Mouse (Mus musculus): ENCODE measurements around the gene Sik3. TPM values are rescaled to one million over a fixed set of nuclear protein-coding genes. Genes with fewer than 3 reads are reported as not detected.

The Sik3 gene
- polyA plus RNA-seq, 1 experiment = 11.7 TPM

DNA sequence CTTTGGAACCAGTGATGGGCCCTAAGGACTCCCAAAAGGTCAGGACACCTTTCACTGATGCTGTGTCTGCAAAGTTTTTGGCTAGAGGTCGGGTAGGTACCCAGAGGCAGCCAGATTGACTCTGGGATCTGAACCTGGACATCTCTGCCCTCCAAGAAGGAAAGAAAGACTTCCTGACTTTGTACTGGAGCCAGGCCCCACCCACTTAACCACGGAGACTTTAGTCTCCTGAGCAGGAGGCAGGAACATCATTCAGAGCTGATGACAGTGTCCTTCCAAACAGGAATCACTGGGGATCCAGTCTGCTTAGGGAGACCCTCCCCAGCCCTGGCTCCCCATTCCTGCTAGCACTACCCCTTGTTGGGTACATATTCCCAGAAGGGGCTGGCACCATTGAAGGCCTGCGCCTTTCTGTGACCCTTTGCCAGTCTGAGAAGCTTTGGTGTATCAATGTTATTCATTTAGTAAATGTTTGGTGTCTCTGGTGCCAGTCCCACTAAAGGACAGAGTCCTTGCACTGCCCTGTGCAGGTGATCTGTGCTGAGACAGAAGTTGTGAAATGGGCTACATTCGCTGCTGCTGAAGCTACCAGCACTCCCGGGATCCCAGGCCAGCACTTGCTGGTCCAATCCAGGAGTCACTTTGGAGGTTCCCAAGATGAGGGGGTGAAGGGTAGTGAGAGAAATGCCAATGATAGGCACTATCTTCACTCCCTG, 212.5 kb downstream of the Sik3 start:
- no peak for DNase-seq (ENCODE audit: low read depth)

DNA sequence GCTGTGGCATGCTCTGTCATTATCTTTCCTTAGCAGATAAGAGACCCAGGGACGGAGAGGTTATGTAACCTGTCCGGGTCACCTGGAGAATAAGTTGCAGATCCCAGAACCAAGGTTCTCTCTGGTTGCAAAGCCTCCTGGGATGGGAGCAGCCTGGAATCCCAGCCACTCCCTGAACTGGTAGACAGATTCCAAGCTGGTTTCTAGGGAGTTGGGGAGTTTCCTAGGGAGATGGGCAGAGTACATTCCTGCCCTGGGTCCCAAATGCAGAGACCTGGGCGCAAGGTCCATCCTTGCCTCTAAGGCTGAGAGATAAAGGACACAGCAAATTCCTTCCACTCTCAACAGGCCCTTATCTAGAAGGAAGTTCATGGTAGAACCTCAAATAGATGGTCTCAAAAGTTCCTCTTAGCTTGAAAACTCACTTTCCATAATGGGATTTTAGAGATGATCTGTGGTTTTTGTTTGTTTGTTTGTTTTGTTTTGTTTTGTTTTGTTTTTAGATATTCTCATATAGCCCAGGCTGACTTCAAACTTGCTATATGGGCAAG, 214.5 kb downstream of the Sik3 start:
- no peak for DNase-seq (ENCODE audit: low read depth)

DNA sequence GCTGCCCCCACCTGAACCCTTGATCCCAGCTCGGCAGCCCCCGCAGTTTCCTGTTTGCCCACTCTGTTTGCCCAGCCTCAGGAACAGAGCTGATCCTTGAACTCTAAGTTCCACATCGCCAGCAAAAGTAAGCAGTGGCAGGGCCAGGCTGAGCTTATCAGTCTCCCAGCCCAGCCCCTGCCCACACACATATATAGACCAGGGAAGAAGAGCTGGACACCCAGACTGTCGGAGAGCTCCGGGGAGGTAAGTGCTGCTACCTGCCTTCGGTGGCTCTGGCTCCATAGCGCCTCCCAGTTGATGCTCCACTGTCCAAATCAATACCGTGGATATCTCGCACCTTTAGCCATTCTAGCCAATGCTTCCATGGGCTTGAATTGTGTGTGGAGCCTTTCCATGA, 215.9 kb downstream of the Sik3 start, which contains the start of gene Apoa1:
TSS of gene Apoa1 (plus strand) at position 90 of the 400 bp plus-strand sequence.
- no peak for DNase-seq (ENCODE audit: low read depth)

DNA sequence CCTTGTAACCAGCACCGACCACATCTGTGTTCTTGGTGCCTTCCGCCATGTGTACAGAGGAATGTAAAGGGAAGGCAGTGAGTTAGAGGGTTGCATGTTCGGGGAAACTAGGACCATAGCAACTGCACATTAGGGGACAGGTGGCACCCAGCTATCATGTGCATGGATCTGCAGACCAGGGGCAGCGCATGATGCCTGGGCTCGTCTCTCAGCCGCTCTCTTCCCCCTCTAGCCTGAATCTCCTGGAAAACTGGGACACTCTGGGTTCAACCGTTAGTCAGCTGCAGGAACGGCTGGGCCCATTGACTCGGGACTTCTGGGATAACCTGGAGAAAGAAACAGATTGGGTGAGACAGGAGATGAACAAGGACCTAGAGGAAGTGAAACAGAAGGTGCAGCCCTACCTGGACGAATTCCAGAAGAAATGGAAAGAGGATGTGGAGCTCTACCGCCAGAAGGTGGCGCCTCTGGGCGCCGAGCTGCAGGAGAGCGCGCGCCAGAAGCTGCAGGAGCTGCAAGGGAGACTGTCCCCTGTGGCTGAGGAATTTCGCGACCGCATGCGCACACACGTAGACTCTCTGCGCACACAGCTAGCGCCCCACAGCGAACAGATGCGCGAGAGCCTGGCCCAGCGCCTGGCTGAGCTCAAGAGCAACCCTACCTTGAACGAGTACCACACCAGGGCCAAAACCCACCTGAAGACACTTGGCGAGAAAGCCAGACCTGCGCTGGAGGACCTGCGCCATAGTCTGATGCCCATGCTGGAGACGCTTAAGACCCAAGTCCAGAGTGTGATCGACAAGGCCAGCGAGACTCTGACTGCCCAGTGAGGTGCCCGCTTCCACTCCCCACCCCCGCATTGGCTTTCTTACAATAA, 217.2 kb downstream of the Sik3 start:
- DNase-seq (ENCODE audit: low read depth) = no peak

DNA sequence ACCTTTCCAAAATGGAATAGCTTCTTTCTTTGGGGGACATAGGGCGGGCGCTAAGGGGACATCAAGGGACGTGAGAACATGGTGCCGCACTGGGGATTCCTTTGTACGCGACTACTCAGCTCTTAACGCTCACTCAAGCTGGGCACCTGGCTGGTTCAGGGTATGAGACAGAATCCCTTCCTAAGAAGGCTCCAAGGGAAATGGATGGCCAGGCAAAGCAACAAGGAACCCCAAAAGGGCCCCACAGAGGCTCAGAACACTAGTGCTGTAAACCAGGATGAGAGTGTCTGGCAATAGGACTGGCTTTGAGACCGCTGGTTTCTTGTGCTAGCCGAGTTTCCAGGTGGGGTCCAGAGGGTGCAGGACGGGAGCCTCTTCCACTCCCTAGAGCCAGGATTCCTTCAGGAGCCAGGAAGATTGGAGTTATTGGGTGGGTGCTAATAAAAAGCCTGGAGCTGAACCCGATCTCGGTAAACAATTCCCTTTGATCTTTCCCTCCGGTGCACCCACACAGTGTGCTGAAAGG, 217.9 kb downstream of the Sik3 start:
- DNase-seq (ENCODE audit: low read depth) = no peak

DNA sequence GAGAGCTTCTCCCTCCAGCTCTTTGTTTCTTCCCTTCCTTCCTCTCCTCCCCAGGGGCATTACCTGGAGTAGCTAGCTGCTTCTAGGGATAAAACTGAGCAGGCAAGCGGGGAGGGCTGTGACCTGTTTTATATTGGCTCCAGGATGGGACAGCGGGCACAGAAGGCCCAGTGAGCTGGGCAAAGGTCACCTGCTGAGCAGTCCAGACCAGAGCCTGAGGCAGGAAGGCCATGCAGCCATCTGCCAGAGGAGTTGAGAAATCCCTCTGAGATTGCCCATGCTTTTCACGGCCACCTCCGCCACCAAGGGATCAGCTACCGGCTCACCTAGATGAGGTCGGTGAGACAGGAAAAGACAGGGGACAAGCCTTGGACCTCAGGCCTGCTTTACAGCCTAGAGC, 222.6 kb downstream of the Sik3 start:
- no peak for DNase-seq (ENCODE audit: low read depth)

DNA sequence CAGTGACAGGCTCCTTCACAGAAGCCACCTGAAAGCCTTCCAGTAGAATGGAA, 222.8 kb downstream of the Sik3 start, which contains the start of gene Apoc3:
TSS of gene Apoc3 (minus strand) at position 41 of the 53 bp plus-strand sequence.
- DNase-seq (ENCODE audit: low read depth) = no peak

DNA sequence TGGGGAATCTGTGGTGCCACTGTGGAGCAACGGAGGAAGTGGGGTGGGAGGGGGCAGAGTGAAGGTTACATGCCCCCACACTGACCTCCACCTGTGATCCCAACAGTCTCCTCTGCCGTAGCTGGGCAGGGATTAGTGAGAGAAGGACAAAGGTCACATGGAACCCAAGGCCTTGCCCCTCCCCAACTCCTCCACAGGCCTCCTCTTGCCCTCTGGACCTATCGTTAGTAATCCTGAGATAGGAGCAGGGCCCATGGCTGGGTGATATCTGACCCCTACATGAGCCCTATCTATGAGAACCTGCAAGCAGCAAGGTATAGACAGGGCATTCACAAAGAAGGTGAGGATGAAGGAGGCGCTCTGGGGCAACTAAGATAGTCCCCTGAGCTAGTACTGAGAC, 223.0 kb downstream of the Sik3 start:
- DNase-seq (ENCODE audit: low read depth) = no peak

DNA sequence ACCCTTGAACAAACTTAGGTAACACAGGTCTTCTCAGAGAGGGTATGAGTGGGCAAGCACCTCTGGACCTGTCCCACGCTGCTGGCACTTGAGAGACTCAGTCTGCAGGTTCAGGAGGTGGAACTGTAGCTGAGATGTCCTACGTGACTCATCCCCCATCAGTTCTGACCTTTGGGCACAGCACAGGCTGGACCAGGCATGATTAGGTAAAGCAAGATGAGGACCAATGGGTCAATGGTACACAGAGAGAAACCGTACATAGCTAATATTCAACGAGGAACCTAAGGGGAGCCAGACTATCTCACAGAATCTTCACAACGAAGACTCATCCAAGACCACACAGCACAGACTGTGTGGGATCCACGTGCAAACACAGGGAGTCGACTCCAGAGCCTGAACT, 226.2 kb downstream of the Sik3 start:
- DNase-seq (ENCODE audit: low read depth) = no peak

DNA sequence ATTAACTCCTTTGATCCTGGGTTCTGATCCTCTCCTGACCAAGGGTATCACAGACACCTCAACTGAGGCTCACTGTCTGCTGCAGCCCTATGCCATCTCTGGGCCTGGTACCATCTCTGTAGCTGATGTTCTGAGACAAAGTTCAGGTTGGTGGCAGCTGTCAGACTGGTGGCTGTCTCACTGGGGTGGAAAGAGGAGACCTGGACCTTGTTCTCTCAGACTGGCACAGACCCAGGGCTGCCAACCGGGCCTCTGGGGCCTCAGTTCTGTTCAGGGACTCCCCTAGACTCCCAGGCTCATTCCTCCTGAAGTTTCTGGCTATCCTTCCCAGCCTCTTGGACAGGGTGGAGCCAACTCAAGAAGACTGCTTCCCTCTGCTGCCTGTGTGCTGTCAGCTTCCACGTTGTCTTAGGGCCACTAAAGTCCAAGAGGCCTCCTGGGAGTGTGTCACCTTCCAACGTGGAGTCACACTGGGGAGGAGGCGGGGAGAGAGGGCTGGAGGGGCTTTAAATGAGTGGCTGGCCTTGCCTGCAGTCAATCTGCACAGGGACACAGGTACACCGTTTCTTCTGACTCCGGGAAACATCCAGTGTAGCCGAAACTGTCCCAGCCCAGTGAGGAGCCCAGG, 228.0 kb downstream of the Sik3 start, which contains the start of gene Apoa4:
TSS of gene Apoa4 (plus strand) at position 171 of the 628 bp plus-strand sequence.
- no peak for DNase-seq (ENCODE audit: low read depth)

DNA sequence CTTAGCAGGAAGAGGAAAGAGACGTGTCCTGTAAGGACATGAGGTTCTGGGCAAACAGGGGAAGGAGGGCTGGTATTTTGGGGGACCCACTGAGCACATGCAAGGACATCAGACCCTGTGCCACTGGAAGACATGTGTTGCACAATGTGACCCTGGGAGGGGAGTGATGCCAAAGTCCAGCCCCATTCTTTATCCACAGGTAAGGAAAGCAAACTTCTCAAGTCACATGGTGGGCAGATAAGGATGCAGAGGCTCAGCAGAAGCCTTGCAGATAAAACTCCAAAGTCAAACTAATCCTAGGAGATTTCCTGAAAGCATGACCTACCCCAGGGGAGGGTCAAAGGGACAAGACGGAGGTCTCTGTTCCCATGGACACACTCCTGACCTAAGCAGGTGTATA, 229.2 kb downstream of the Sik3 start:
- no peak for DNase-seq (ENCODE audit: low read depth)

DNA sequence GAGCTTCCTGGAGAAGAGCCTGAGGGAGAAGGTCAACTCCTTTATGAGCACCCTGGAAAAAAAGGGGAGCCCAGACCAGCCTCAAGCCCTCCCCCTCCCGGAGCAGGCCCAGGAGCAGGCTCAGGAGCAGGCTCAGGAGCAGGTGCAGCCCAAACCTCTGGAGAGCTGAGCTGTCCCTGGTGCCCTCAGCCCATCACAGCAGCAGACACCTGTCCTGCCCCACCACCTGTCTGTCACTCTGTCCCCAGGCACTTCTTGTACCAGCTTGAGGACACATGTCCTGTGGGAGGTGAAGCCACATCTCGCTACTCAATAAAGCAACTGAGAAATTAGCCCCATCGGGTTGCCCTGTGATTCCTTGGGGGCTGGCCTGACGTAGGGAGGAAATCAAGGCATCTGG, 230.5 kb downstream of the Sik3 start:
- no peak for DNase-seq (ENCODE audit: low read depth)

DNA sequence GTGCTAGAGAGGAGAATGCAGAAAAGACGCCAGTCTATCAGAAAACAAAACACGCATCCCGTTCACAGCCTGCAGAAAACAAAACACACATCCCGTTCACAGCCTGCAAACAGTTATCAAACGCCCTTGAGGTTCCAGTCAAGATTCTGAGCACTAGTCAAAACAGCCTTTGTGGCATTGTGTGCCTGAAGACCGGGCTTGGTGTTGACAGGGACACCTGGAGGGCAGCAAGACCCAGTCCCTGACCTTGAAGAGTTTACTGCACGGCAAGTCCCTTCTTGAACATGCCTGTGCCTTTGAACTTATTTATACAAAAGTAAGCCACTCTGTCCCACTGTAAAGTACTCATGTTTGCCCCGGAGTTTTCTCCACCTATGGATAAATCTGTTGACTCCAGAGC, 231.0 kb downstream of the Sik3 start:
- no peak for DNase-seq (ENCODE audit: low read depth)

DNA sequence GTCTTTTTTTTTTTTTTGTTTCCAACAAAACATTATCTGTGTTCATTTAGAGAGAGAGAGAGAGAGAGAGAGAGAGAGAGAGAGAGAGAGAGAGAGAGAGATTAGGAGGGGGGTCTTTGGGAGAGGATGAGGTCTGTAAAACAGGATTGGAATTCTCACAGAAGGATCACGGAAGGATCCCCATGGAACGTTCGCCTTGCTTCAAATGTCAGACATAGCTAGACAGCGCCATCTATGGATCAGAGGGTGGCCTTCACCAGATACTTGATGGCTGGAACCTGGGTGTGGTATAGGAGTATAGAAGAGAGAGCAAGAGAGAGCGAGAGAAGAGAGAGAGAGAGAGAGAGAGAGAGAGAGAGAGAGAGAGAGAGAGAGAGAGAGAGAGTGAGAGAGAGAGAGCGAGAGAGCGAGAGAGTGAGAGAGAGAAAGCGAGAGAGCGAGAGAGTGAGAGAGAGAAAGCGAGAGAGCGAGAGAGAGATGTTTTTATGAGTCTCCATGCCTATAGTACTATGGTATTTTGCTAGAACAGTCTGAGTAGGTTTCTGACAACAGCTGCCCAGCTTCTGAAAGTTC, 234.2 kb downstream of the Sik3 start:
- DNase-seq (ENCODE audit: low read depth) = no peak

DNA sequence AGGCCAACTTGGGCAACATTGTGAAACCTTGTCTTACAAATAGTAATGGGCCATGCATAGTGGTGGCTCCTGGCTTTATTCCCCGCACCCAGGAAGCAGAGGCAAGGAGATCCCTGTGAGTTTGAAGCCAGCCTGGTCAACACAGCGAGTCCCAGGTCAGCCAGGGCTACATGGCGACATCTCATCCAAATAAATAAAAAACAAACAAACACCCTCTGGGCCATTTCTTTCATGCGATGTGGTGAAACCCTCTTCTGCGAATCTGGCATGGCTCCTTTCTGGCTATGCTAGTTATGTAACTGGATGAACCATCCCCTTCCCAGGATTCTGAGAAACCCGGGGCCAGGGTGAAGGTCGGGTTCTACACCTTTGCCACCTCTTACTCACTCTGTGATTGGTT, 243.6 kb downstream of the Sik3 start:
- no peak for DNase-seq (ENCODE audit: low read depth)

DNA sequence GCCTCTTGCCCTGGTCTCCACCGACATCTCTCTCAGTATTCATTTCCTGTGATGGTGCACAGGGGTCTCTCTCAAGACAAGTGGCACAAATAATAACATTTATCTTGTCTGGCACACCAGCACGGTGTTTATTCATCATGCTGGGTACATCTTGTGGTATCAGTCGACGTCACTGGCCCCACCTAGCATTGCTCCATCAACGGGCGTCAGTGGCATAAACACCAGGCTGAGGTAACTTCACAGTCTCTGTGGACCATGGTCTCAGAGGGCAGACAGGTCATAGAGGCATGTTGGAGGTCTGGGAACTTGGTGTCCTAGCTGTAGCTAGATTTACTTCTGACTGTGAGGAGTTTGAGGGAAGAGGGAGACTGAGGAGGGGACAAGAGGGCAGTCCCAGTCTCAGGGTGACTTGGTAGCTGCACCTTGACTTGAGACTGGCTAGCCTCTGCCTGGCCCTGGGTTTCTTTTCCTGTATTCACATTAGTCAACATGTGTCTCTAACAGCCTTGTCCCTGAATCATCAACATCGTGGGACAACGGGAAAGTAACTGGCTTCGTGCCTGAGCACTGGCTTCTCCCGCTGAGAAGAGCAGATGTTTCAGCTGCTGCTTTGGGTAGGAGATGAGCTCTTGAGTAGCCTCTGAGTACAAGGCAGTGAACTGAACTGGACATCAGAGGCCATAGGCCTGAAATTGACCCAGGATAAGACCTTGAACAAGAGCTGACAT, 244.2 kb downstream of the Sik3 start:
- DNase-seq (ENCODE audit: low read depth) = no peak

DNA sequence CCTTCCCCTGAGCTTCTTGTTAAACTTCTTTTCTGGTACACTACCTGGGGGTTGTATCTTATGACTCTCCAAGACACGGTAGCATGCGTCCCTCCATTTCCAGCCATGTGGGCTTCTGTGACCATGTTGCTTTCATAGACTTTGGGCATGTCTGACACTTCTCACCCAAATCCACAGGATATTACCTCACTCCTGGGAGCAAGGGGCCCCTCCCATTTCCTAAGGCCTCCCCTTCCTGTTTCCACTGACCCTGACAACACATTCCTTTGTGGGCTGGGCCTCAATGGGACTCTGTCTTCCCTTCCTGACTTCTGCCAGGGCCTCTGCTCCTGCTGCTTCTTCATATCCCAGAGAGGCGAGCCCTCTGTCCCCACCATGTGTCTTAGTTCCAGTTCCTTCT, 244.9 kb downstream of the Sik3 start:
- no peak for DNase-seq (ENCODE audit: low read depth)

DNA sequence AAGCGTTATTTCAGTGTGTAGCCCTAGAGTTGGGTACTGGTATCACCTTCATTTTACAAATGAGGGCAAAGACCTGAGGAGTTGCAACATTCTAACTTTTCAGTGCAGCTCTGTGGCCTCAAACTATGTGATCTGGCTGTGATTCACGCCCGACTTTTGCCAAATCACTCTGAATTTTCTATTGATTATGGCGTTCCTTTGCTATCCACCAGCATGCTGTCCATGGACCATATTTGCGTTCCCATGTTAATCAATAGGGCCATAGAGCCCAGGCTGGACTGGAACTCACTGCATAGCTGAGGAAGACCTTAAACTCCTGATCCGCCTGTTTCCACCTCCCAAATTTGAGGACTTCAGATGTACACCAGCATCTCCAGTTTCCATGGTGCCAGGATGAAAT, 246.5 kb downstream of the Sik3 start:
- DNase-seq (ENCODE audit: low read depth) = no peak

DNA sequence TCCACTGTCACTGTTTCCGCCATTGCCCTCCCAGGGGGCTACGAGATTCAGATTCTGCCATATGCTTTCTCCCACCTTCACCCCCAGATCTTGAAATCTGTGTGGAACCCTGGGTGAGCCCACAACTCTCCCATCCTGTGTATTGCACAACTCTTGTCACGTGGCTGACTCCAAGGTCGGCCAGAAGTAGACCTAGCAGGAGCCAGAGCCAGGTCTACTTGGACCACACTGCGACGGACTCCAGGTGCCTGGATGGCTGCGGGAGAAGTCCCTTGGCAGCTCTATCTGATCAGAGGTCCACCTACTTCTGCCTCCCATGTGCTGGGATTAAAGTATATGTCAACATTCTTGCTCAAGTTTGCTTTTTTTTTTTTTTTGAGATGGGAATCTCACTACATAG, 248.5 kb downstream of the Sik3 start:
- DNase-seq (ENCODE audit: low read depth) = no peak

DNA sequence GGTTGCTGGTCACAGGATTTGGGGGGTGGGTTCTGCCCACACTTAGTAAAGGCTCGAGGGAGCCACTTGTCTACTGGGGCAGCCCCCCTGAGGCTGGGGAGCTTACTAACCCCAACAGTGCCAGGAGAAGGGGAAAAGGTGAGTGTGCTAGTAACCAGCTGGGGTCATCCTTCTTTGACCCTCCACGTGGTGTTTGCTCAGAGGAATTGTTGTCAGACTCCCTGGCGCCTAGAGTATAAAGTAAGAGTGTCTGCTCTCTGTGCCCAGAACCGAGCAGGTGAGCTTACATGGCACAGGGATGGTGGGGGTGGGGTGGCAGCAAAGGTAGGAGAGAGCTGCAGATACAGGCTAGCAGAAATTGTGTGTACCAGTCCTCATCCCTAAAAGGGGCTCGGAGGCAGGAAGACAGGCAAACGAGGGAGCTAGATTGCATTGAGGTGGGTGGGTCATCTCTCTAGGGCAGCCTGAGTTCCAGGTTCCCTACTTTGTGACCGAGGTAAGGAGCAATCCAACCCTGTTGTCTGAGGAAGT, 255.8 kb downstream of the Sik3 start, which contains the start of gene Apoa5:
TSS of gene Apoa5 (plus strand) at position 291 of the 531 bp plus-strand sequence.
- DNase-seq (ENCODE audit: low read depth) = no peak

DNA sequence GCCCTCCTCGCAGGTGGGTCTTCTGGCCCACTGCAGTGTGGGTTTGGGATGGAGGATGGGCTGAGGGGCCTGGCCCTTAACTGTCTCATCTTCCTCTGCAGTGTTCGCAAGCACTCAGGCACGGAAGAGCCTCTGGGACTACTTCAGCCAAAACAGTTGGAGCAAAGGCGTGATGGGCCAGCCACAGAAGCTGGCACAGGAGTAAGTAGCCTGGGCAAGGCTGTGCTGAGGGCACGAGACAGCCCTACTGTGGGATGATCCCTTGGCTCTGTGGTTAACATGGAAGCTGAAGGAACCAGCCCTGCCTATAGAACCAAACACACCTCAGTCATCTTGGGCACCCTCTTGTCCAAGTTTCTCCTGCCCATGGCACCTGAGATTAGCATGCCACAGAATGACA, 256.5 kb downstream of the Sik3 start:
- no peak for DNase-seq (ENCODE audit: low read depth)

Data from gonadal fat pad, adult 2 months (tissue).